Mouse (Mus musculus): ENCODE results near the gene Scml4.

Scml4 gene

DNA sequence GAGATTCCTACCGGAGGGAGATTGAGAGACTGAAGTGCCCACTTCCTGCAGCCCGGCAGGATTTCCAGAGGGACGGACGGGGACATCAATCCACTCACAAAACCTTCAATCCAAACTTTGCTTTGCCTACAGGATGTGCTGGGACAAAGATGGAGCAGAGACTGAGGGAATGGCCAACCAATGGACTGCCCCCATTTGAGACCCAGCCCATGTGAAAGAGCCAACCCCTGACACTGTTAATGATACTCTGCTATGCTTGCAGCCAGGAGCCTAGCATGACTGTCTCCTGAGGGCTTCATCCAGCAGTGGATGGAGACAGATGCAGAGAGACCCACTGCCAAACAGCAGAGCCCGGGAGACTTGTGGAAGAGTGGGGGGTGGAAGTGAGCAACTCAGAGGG lies 19.5 kb downstream of the Scml4 start:
- no peaks in the 10 kb centered on the region for H3K4me1 ChIP-seq (replicated peaks; ENCODE audit: low read depth, low read length)
- TF ChIP-seq NANOG (IDR thresholded peaks at IDR 0.05; ENCODE audit: borderline replicate concordance, low read length) (no peak), POU5F1 (IDR thresholded peaks at IDR 0.05; ENCODE audit: borderline replicate concordance, low read length) (no peak), CTCF (conservative IDR thresholded peaks at IDR 0.05; ENCODE audit: low read length) (no peak)
- H3K4me3 ChIP-seq (replicated peaks; ENCODE audit: low read length): no peak overlapping the region
- H3K36me3 ChIP-seq (ENCODE audit: insufficient read depth, low read length): no peaks in the 10 kb centered on the region
- H3K27me3 ChIP-seq (ENCODE audit: insufficient read depth, low read length): peaks cover 5% of the 10 kb centered on the region; the same call in 1 of the 2 replicates
- no peaks in the 10 kb centered on the region for H3K9me3 ChIP-seq (ENCODE audit: low read length)

DNA sequence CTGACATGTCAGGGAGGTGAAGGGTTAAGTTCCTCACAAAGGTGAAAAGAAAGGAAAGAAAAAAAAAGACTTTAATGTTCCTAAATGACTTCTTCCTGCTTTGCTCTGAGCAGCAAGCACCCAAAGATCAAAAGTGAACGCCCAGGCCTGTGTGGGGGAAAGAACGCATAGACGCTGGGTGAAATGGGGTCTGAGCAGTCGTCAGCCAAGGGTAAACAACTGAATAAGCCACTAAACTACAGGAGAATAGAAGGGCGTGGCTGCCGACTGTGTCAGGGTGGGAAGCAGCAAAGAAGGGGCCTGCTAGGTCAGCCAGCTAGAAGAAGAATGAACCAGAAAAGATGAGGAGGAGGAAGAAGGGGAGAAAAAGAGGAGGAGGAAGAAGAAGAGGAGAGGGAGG lies 26.9 kb downstream of the Scml4 start:
- Histone ChIP-seq H3K9me3 (ENCODE audit: low read length) (no peaks in the 10 kb centered on the region), H3K27me3 (ENCODE audit: insufficient read depth, low read length) (no peaks in the 10 kb centered on the region), H3K4me1 (replicated peaks; ENCODE audit: low read depth, low read length) (peaks cover 7% of the 10 kb centered on the region), H3K4me3 (replicated peaks; ENCODE audit: low read length) (no peak overlapping the region), H3K36me3 (ENCODE audit: insufficient read depth, low read length) (no peaks in the 10 kb centered on the region)
- no peak for TF ChIP-seq NANOG (IDR thresholded peaks at IDR 0.05; ENCODE audit: borderline replicate concordance, low read length)
- TF ChIP-seq POU5F1 (IDR thresholded peaks at IDR 0.05; ENCODE audit: borderline replicate concordance, low read length): no peak
- no peak for TF ChIP-seq CTCF (conservative IDR thresholded peaks at IDR 0.05; ENCODE audit: low read length)

DNA sequence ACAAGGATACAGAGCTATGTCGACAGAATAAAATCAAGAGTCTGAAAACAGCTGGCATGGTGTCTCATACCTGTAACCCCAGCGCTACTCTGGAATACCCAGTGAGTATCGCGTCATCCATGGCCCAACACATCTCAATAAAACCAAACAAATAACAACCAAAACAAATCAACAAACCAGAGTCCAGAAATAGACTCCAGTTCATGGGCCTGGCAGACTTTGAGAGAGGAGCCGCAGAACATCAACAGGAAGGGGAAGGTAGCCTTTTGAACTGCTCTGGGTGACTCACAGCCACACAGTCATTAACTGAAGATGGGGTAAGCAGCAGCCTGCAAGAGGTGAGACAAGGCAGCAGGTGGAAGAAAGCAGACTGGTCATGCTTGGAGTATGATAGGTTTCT lies 28.1 kb downstream of the Scml4 start:
- Histone ChIP-seq H3K27me3 (ENCODE audit: insufficient read depth, low read length) (no peaks in the 10 kb centered on the region), H3K36me3 (ENCODE audit: insufficient read depth, low read length) (no peaks in the 10 kb centered on the region), H3K9me3 (ENCODE audit: low read length) (no peaks in the 10 kb centered on the region), H3K4me3 (replicated peaks; ENCODE audit: low read length) (no peak overlapping the region), H3K4me1 (replicated peaks; ENCODE audit: low read depth, low read length) (peaks cover 7% of the 10 kb centered on the region)
- TF ChIP-seq POU5F1 (IDR thresholded peaks at IDR 0.05; ENCODE audit: borderline replicate concordance, low read length) (no peak), CTCF (conservative IDR thresholded peaks at IDR 0.05; ENCODE audit: low read length) (no peak), NANOG (IDR thresholded peaks at IDR 0.05; ENCODE audit: borderline replicate concordance, low read length) (no peak)

DNA sequence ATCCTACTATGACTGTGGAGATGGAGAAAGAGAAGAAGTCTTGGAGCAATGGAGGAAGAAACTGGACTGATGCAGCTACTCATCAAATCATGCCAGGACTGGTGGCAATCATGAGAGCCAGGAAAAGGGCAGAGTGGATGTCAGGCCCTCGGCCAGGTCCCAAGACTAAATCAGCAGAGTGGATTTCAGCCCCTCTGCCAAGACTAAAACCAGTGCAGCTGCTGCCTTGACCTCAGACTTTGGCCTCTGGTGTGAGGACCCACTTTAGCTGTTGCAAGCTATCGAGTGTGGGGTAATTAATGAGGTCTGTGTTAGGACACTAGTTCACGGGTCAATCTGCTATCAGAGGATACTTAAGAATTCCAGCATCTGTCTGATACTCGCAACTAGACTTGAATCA lies 30.2 kb downstream of the Scml4 start:
- H3K27me3 ChIP-seq (ENCODE audit: insufficient read depth, low read length): no peaks in the 10 kb centered on the region

DNA sequence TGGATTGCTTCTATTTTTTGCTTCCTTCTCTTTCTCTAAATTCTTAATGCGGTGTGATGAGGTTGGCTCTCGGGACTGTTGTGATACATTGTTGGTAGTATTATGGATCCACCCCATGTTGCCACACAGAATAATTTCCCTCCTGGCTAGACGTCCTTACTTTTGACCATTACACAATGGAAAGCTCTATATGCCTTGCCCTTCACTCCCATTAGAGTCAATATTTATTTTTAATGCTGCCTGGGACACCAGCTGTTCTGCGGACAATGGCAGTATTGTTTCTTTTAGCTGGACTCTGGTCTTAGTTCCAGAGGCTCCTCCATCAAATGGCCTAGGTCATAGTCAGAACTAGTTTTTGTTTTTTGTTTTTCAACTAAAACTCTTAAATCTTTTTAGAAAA lies 32.1 kb downstream of the Scml4 start:
- H3K4me1 ChIP-seq (replicated peaks; ENCODE audit: low read depth, low read length): peaks cover under 1% of the 10 kb centered on the region; the same call in 1 of the 2 replicates
- no peaks in the 10 kb centered on the region for H3K36me3 ChIP-seq (ENCODE audit: insufficient read depth, low read length)
- TF ChIP-seq CTCF (conservative IDR thresholded peaks at IDR 0.05; ENCODE audit: low read length): no peak
- TF ChIP-seq NANOG (IDR thresholded peaks at IDR 0.05; ENCODE audit: borderline replicate concordance, low read length): no peak
- no peak for TF ChIP-seq POU5F1 (IDR thresholded peaks at IDR 0.05; ENCODE audit: borderline replicate concordance, low read length)
- H3K4me3 ChIP-seq (replicated peaks; ENCODE audit: low read length): no peak overlapping the region
- no peaks in the 10 kb centered on the region for H3K9me3 ChIP-seq (ENCODE audit: low read length)
- no peaks in the 10 kb centered on the region for H3K27me3 ChIP-seq (ENCODE audit: insufficient read depth, low read length)

More for the DNA sequence above, 30.2 kb downstream of the Scml4 start:
- peaks cover 7% of the 10 kb centered on the region for H3K4me1 ChIP-seq (replicated peaks; ENCODE audit: low read depth, low read length)
- H3K36me3 ChIP-seq (ENCODE audit: insufficient read depth, low read length): no peaks in the 10 kb centered on the region
- TF ChIP-seq POU5F1 (IDR thresholded peaks at IDR 0.05; ENCODE audit: borderline replicate concordance, low read length) (no peak), CTCF (conservative IDR thresholded peaks at IDR 0.05; ENCODE audit: low read length) (no peak), NANOG (IDR thresholded peaks at IDR 0.05; ENCODE audit: borderline replicate concordance, low read length) (no peak)
- H3K9me3 ChIP-seq (ENCODE audit: low read length): no peaks in the 10 kb centered on the region
- no peak overlapping the region for H3K4me3 ChIP-seq (replicated peaks; ENCODE audit: low read length)

DNA sequence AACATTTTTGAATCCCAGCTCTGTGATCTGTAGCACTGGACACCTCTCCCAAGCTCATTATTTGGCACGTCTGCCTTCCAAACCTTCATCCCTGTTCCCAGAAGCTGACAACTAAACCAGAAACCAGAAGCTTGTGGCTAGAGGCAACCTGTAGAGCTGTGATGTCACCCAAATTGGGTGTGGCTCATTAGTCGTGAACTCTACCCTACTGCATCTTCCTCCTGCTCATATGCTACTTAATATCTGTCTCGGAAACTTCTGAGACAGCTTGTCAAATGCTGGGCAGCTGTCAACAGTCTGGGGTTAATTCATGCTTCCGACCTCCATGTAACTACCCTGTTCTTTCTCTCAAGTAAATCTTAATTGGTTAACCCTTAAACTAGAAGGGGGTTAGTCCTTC lies 32.8 kb downstream of the Scml4 start:
- H3K4me1 ChIP-seq (replicated peaks; ENCODE audit: low read depth, low read length): no peaks in the 10 kb centered on the region
- no peaks in the 10 kb centered on the region for H3K27me3 ChIP-seq (ENCODE audit: insufficient read depth, low read length)
- no peak for TF ChIP-seq NANOG (IDR thresholded peaks at IDR 0.05; ENCODE audit: borderline replicate concordance, low read length)
- TF ChIP-seq CTCF (conservative IDR thresholded peaks at IDR 0.05; ENCODE audit: low read length): no peak
- TF ChIP-seq POU5F1 (IDR thresholded peaks at IDR 0.05; ENCODE audit: borderline replicate concordance, low read length): no peak
- H3K36me3 ChIP-seq (ENCODE audit: insufficient read depth, low read length): no peaks in the 10 kb centered on the region
- H3K4me3 ChIP-seq (replicated peaks; ENCODE audit: low read length): no peak overlapping the region
- H3K9me3 ChIP-seq (ENCODE audit: low read length): no peaks in the 10 kb centered on the region

DNA sequence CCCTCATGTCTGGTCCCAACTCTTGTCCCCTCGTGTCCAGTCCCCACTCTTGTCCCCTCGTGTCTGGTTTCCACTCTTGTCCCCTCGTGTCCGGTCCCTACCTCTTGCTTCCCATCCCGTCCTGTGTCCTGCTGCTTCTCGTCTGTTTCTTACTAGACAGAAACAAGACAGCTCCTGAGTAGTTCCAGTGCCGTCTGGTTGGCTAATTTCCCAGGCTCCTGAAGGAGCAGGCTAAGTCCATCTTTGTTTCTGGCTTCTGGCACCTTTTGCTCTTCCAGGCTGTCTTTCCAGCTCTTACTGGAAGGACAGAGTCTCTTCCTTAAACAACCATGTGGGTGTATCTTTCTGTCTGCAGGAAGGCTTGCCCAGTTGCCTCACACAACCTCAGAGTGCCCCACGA lies 33.7 kb downstream of the Scml4 start:
- no peak for TF ChIP-seq CTCF (conservative IDR thresholded peaks at IDR 0.05; ENCODE audit: low read length)
- TF ChIP-seq POU5F1 (IDR thresholded peaks at IDR 0.05; ENCODE audit: borderline replicate concordance, low read length): no peak
- no peak overlapping the region for H3K4me3 ChIP-seq (replicated peaks; ENCODE audit: low read length)
- H3K27me3 ChIP-seq (ENCODE audit: insufficient read depth, low read length): no peaks in the 10 kb centered on the region
- no peaks in the 10 kb centered on the region for H3K9me3 ChIP-seq (ENCODE audit: low read length)
- H3K36me3 ChIP-seq (ENCODE audit: insufficient read depth, low read length): no peaks in the 10 kb centered on the region
- H3K4me1 ChIP-seq (replicated peaks; ENCODE audit: low read depth, low read length): no peaks in the 10 kb centered on the region

DNA sequence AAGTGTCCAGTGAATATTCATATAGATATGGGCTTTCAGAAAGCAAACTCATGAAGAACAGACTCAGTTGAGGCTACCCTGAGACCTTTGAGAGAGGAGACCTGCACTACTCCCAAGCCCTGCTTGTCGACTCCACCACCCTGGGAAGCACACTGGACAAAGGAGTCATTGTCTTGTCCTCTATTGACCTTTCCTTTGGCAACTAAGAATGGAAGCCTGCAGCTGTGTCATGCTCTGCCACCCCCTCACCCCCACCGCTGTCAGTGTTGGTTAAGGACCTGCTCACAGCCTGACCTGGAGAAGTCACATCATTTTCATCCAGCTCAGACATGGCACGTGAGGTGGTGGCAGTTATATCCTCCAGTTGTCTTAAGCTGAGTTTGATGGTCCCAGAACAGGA lies 34.1 kb downstream of the Scml4 start:
- Histone ChIP-seq H3K27me3 (ENCODE audit: insufficient read depth, low read length) (no peaks in the 10 kb centered on the region), H3K4me1 (replicated peaks; ENCODE audit: low read depth, low read length) (no peaks in the 10 kb centered on the region), H3K4me3 (replicated peaks; ENCODE audit: low read length) (no peak overlapping the region), H3K36me3 (ENCODE audit: insufficient read depth, low read length) (no peaks in the 10 kb centered on the region), H3K9me3 (ENCODE audit: low read length) (no peaks in the 10 kb centered on the region)
- TF ChIP-seq CTCF (conservative IDR thresholded peaks at IDR 0.05; ENCODE audit: low read length): no peak

DNA sequence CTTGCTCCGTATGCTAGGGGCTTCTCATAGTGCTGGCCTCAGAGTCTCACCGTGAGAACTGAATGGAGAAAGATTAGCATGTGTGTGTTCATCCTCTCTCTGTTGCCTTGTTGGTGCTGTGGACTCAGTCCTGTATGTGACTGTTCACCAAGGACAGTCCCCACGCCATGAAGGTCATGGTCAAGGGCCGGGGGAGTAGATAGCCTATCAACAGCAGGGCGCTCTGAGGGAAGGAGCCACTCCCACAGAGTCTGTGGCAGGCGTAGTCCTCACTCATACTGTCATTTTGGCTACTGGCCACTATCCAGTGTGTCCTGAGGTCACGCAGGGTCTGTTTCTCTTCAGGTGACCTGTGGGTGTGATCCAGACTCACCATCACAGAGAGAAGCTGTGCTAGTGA lies 34.5 kb downstream of the Scml4 start:
- Histone ChIP-seq H3K36me3 (ENCODE audit: insufficient read depth, low read length) (no peaks in the 10 kb centered on the region), H3K4me3 (replicated peaks; ENCODE audit: low read length) (no peak overlapping the region), H3K27me3 (ENCODE audit: insufficient read depth, low read length) (peaks cover 1% of the 10 kb centered on the region; the same call in 1 of the 2 replicates), H3K4me1 (replicated peaks; ENCODE audit: low read depth, low read length) (no peaks in the 10 kb centered on the region), H3K9me3 (ENCODE audit: low read length) (no peaks in the 10 kb centered on the region)
- TF ChIP-seq POU5F1 (IDR thresholded peaks at IDR 0.05; ENCODE audit: borderline replicate concordance, low read length) (no peak), CTCF (conservative IDR thresholded peaks at IDR 0.05; ENCODE audit: low read length) (no peak), NANOG (IDR thresholded peaks at IDR 0.05; ENCODE audit: borderline replicate concordance, low read length) (no peak)

Measured in E14TG2a.4 (cell line).